Comparison of ENCODE assay signal across 15 mouse cellular contexts in genomic region chr4:140605247-140605646, GRCm38 (mm10).
DNase-seq lines count a peak whose midpoint lies in the region; ATAC-seq and TF ChIP-seq lines count a peak whose summit lies in the region.
"Had no signal": no experiment of that assay in that cellular context is flagged by ENCODE, and none has a peak within 500 bp of the region (broad histone marks: within the 10 kb centered on the region; RNA-seq: fewer than 3 reads in every experiment).

No protein-coding gene starts in this region.

- 70% methylated on average over 6 of the region's 6 CpGs for WGBS in lung, embryonic 16.5 days
- WGBS in lung, adult 2 months, result 83% methylated on average over 6 of the region's 6 CpGs
- 73% methylated on average over 6 of the region's 6 CpGs for whole genome bisulfite sequencing in intestine, embryonic 15.5 days

- H3K4me2 ChIP-seq in lung, embryonic 16.5 days (ENCODE audit: low read depth, low read length), result no peak overlapping the region
- no peak overlapping the region for H3K4me2 ChIP-seq in intestine, embryonic 15.5 days (replicated peaks)
- H3K4me2 ChIP-seq: limb, embryonic 13.5 days had no signal

- H3K27me3 ChIP-seq in lung, embryonic 16.5 days (ENCODE audit: control insufficient read depth, insufficient read depth, low read depth, low read length), result no peaks in the 10 kb centered on the region
- H3K27me3 ChIP-seq in intestine, embryonic 15.5 days (replicated peaks), result no peaks in the 10 kb centered on the region
- H3K27me3 ChIP-seq: limb, embryonic 13.5 days had no signal

- no peak overlapping the region for H3K9ac ChIP-seq in lung, embryonic 16.5 days (ENCODE audit: low read length)
- no peak overlapping the region for H3K9ac ChIP-seq in intestine, embryonic 15.5 days
- H3K9ac ChIP-seq: limb, embryonic 13.5 days; liver, postnatal 0 days had no signal

- no peak overlapping the region for H3K4me3 ChIP-seq in lung, embryonic 16.5 days (ENCODE audit: low read length)
- H3K4me3 ChIP-seq in lung, adult 2 months (replicated peaks; ENCODE audit: extremely low read depth, low read depth, low read length), result no peak overlapping the region
- H3K4me3 ChIP-seq in intestine, embryonic 15.5 days (replicated peaks), result no peak overlapping the region
- H3K4me3 ChIP-seq: limb, embryonic 13.5 days had no signal

- peak; percentile 64 for DNase-seq in gastrocnemius, postnatal 10 days
- DNase-seq in gastrocnemius, postnatal 25 days, result no peak
- DNase-seq in lung, adult 2 months, result no peak
- peak; percentile 13 for DNase-seq in adipocyte (ENCODE audit: low spot score)
- DNase-seq in lung, postnatal 4 days, result peak; percentile 56 to 75
- DNase-seq: cerebellum, adult 11 months; heart, adult 18-20 months; heart, postnatal 10 days; liver, postnatal 0 days; right cerebral cortex, postnatal 14 days; thymus, adult 18-20 months had no signal

- peak overlapping the region; percentile 31; the same call in 1 of the 2 replicates for H3K27ac ChIP-seq in lung, embryonic 16.5 days (ENCODE audit: low read length)
- H3K27ac ChIP-seq in intestine, embryonic 15.5 days, result no peak overlapping the region
- H3K27ac ChIP-seq: limb, embryonic 13.5 days had no signal

- peaks cover 2% of the 10 kb centered on the region; the same call in 1 of the 2 replicates for H3K36me3 ChIP-seq in lung, embryonic 16.5 days (ENCODE audit: control insufficient read depth, insufficient read depth, low read length)
- 0 out of 2 replicates have a peak, but pooled peaks cover 3% of the 10 kb centered on the region for H3K36me3 ChIP-seq in intestine, embryonic 15.5 days
- H3K36me3 ChIP-seq: G1E had no signal

- peak; percentile 51; the same call in 1 of the 2 replicates for ATAC-seq in lung, embryonic 16.5 days (ENCODE audit: low read depth)
- ATAC-seq in intestine, embryonic 15.5 days, result no peak
- ATAC-seq: liver, postnatal 0 days had no signal

- no peak for TF ChIP-seq POLR2A in lung, adult 2 months (IDR thresholded peaks at IDR 0.05; ENCODE audit: borderline replicate concordance, extremely low read depth, low read depth, low read length)

- TF ChIP-seq CTCF in lung, adult 2 months (IDR thresholded peaks at IDR 0.05; ENCODE audit: insufficient read depth, low read length), result no peak

- no peaks in the 10 kb centered on the region for H3K9me3 ChIP-seq in lung, embryonic 16.5 days (ENCODE audit: control insufficient read depth, low read length)
- H3K9me3 ChIP-seq in intestine, embryonic 15.5 days, result no peaks in the 10 kb centered on the region
- H3K9me3 ChIP-seq: G1E; limb, embryonic 13.5 days had no signal

- peaks cover 9% of the 10 kb centered on the region; the same call in 1 of the 2 replicates for H3K4me1 ChIP-seq in lung, embryonic 16.5 days (replicated peaks; ENCODE audit: control insufficient read depth, insufficient read depth, low read length)
- H3K4me1 ChIP-seq in lung, adult 2 months (ENCODE audit: control insufficient read depth, insufficient read depth, low read length), result peaks cover 3% of the 10 kb centered on the region; the same call in 1 of the 2 replicates
- peaks cover 17% of the 10 kb centered on the region; the same call in 1 of the 2 replicates for H3K4me1 ChIP-seq in intestine, embryonic 15.5 days (replicated peaks)

Comparison
In these comparisons a context has a peak if more than half of its experiments do, and no peak if none do; other contexts are left out.
1. DNase-seq: peak in gastrocnemius, postnatal 10 days (single experiment), adipocyte (single experiment) and lung, postnatal 4 days (2 of 2); none in gastrocnemius, postnatal 25 days (single experiment) and lung, adult 2 months (single experiment).